Mouse (Mus musculus) liver, embryonic 11.5 days (tissue): Measurements from ENCODE around the gene Man2a1. TPM values are rescaled to one million over a fixed set of nuclear protein-coding genes. Genes with fewer than 3 reads are reported as not detected.

ENCODE experiments used
- ATAC-seq: fragments of 200-750 bp; cut with Nextera tagmentation; replicated peaks from 2 replicates; pipeline ENCODE4 v1.8.0; 2017; ENCODE audit warnings: moderate number of reproducible peaks, mild to moderate bottlenecking, moderate TSS enrichment, moderate library complexity; ENCODE audit not compliant: low FRiP score
- DNase-seq: peaks from one replicate; pipeline ENCODE4 v3.0.0-alpha.2; 2017; ENCODE audit warnings: low spot score
- H3K27ac ChIP-seq: fragments of 300-500 bp; sonication (generic); 2 replicates; pipeline ENCODE4 v1.5.1; 2014; ENCODE audit warnings: mild to moderate bottlenecking, low read depth, low read length, control low read depth
- H3K27me3 ChIP-seq: fragments of 300-500 bp; sonication (generic); replicated peaks from 2 replicates; pipeline ENCODE4 v1.6.1; 2014; ENCODE audit warnings: low read length, mixed read lengths; ENCODE audit not compliant: control insufficient read depth, insufficient read depth
- H3K36me3 ChIP-seq: fragments of 300-500 bp; sonication (generic); 2 replicates; pipeline ENCODE4 v1.6.1; 2014; ENCODE audit warnings: mild to moderate bottlenecking, low read length, moderate library complexity, mixed read lengths; ENCODE audit not compliant: control insufficient read depth, insufficient read depth
- H3K4me1 ChIP-seq: fragments of 300-500 bp; sonication (generic); replicated peaks from 2 replicates; pipeline ENCODE4 v1.6.1; 2014; ENCODE audit warnings: low read length, mixed read lengths; ENCODE audit not compliant: control insufficient read depth, insufficient read depth
- H3K4me2 ChIP-seq: fragments of 300-500 bp; sonication (generic); 2 replicates; pipeline ENCODE4 v1.6.1; 2014; ENCODE audit warnings: mild to moderate bottlenecking, control low read depth, moderate library complexity
- H3K4me3 ChIP-seq: fragments of 300-500 bp; sonication (generic); 2 replicates; pipeline ENCODE4 v1.5.1; 2014; ENCODE audit warnings: low read depth, low read length, control low read depth
- H3K9ac ChIP-seq: fragments of 300-500 bp; sonication (generic); 2 replicates; pipeline ENCODE4 v1.6.1; 2014; ENCODE audit warnings: low read depth, low read length, control low read depth
- H3K9me3 ChIP-seq: fragments of 300-500 bp; sonication (generic); 2 replicates; pipeline ENCODE4 v1.6.1; 2016; ENCODE audit warnings: low read length, inconsistent platforms, mixed read lengths; ENCODE audit not compliant: control insufficient read depth
- WGBS: fragments of 180-500 bp; shearing (Covaris S2); extraction: QIAGEN DNeasy Blood & Tissue Kit; methylation state at CpG from one replicate; pipeline ENCODE4 v1.1.7; 2014; 5-methylcytosine and 5-hydroxymethylcytosine counted together
- polyA plus RNA-seq: library from polyadenylated mRNA; unstranded; fragments of >200 nt; fragmentation: Nextera tagmentation; extraction: Ambion mirVana; gene quantifications from 2 replicates; pipeline ENCODE4 v1.2.1, GENCODE M21; 2014

Gene Man2a1
- polyA plus RNA-seq, 1 experiment from 2014 or later: 6.8 TPM

GRCm38 (mm10) chr17:64681927-64682326, 81.4 kb downstream of the Man2a1 start:
- 73% methylated on average over 2 of the region's 2 CpGs for WGBS
- no peak for DNase-seq

DNA sequence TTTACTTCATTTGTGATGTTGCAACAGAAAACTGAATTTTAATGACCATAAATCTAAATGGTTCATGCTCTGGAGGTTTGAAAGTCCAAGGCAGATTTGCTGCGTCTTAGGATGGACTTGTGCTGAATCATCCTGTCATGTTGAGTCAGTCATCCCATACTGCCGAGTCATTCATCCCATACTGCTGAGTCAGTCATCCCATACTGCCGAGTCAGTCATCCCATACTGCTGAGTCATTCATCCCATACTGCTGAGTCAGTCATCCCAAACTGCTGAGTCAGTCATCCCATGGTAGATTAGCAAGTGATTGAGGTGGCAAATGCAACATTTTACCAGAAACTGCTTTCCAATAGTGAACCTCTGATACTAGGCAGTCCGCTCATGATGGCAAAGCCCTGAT, 83.6 kb downstream of the Man2a1 start:
- 85% methylated on average over 4 of the region's 4 CpGs for WGBS
- H3K27me3 ChIP-seq: no peaks in the 10 kb centered on the region
- DNase-seq: no peak
- no peaks in the 10 kb centered on the region; the same call in 1 of the 2 replicates for H3K4me1 ChIP-seq
- H3K27ac ChIP-seq: no peak overlapping the region
- no peak overlapping the region for H3K4me3 ChIP-seq
- peaks cover 3% of the 10 kb centered on the region; the same call in 1 of the 2 replicates for H3K36me3 ChIP-seq
- no peak overlapping the region for H3K9ac ChIP-seq
- H3K9me3 ChIP-seq: no peaks in the 10 kb centered on the region
- no peak for ATAC-seq
- H3K4me2 ChIP-seq: no peak overlapping the region

More at GRCm38 (mm10) chr17:64681927-64682326, 81.4 kb downstream of the Man2a1 start:
- Histone ChIP-seq H3K36me3 (peaks cover 3% of the 10 kb centered on the region; the same call in 1 of the 2 replicates), H3K4me3 (no peak overlapping the region), H3K4me2 (no peak overlapping the region), H3K27me3 (no peaks in the 10 kb centered on the region), H3K9ac (no peak overlapping the region), H3K9me3 (no peaks in the 10 kb centered on the region), H3K27ac (no peak overlapping the region), H3K4me1 (no peaks in the 10 kb centered on the region; the same call in 1 of the 2 replicates)
- no peak for ATAC-seq

DNA sequence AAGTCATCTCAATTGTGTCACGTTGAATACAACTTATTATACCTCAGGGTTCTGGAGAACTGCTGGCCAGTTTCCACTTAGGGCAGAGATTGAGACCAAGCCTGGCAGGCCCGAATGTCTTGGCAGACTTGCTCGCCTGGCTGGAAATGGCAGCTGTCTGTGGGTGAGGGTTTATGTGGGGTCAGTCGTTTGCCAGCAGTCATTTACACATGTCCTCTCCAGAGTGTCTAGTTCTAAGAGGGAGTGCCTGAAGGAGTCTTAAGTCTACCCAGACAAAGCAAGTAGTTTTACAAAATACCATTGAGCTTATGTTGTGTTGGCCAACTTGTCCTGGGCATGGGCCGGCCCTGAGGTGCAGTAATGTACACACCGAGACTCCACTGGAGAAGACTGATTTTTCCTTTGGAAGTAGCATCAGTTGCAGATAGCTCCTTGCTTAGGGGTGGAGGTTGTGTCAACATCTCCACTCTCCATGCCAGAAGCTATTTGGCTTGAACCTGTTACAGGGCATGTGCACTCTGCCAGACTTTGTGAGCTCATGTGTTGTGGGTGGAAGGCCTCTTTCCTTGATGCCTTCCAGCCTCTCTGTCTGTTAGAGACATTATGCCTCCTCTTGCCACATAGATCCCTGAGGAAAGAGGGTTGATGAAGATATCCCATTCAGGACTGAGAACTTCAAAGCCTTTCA, 84.8 kb downstream of the Man2a1 start:
- 89% methylated on average over 6 of the region's 6 CpGs for WGBS
- Histone ChIP-seq H3K36me3 (peaks cover 7% of the 10 kb centered on the region; the same call in 1 of the 2 replicates), H3K4me2 (no peak overlapping the region), H3K4me3 (no peak overlapping the region), H3K27ac (no peak overlapping the region), H3K9me3 (0 out of 2 replicates have a peak, but pooled peaks cover 3% of the 10 kb centered on the region), H3K4me1 (no peaks in the 10 kb centered on the region; the same call in 1 of the 2 replicates), H3K27me3 (no peaks in the 10 kb centered on the region), H3K9ac (no peak overlapping the region)
- no peak for ATAC-seq
- no peak for DNase-seq

DNA sequence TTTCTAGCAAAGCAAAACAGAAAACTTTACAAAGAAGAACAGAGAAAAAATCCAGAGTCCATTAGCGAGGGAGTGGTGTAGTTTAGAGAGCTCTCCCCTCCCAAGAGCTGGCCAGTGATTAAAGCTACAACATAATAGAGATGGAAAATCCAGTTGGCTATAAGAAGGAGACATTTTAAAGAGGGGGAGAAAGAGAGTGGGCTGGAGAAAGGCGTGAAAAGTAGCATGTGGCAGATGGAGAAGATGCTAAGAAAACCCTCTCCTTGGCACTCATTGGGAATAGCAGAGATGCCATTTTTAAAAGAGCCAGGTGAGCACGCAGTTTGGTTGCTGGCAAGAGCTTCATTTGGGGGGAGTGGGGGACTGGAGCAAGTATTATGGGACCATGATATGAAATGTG, 89.1 kb downstream of the Man2a1 start:
- no peak for ATAC-seq
- DNase-seq: no peak
- Histone ChIP-seq H3K4me1 (no peaks in the 10 kb centered on the region; the same call in 1 of the 2 replicates), H3K27ac (no peak overlapping the region), H3K9me3 (0 out of 2 replicates have a peak, but pooled peaks cover 3% of the 10 kb centered on the region), H3K9ac (no peak overlapping the region), H3K4me2 (no peak overlapping the region), H3K27me3 (no peaks in the 10 kb centered on the region), H3K36me3 (peaks cover 9% of the 10 kb centered on the region; the same call in 1 of the 2 replicates), H3K4me3 (no peak overlapping the region)
- 90% methylated on average over 3 of the region's 3 CpGs for WGBS

DNA sequence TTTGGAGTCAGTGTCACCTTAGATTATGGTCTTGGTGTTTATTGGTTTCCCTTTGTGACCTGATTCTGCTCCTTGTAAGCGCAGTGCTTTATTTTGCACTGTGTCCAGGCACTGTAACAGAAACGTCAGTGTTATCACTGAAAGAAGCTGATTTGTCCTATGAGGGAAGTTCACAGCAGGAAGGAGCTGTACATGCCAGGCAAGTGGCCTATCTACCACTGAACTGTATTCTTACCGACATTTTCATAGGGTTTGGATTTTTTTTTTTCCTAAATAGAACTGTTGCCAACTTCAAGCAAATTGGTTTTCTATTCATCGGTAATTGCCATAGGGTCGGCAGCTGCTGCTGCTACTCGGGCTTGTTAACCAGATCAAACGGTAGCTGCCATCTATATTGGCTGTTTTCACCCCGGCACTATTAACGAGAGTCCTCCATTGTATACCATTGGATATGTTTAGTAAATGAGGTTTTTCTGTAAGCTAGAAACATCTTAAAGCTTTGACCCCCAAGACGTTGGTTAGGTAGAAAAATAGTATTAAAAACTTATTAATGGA, 96.8 kb downstream of the Man2a1 start:
- peaks cover 3% of the 10 kb centered on the region; the same call in 1 of the 2 replicates for H3K36me3 ChIP-seq
- DNase-seq: no peak
- no peak overlapping the region for H3K4me3 ChIP-seq
- 89% methylated on average over 10 of the region's 10 CpGs for WGBS
- no peak overlapping the region for H3K9ac ChIP-seq
- no peak for ATAC-seq
- no peaks in the 10 kb centered on the region for H3K27me3 ChIP-seq
- H3K9me3 ChIP-seq: no peaks in the 10 kb centered on the region
- no peak overlapping the region for H3K27ac ChIP-seq
- no peaks in the 10 kb centered on the region for H3K4me1 ChIP-seq
- H3K4me2 ChIP-seq: no peak overlapping the region

- ATAC-seq (no peak), DNase-seq (no peak)
- H3K9me3 ChIP-seq: no peaks in the 10 kb centered on the region
- 87% methylated on average over 8 of the region's 8 CpGs for WGBS
- H3K27me3 ChIP-seq: no peaks in the 10 kb centered on the region
- H3K4me2 ChIP-seq: no peak overlapping the region
- no peaks in the 10 kb centered on the region for H3K4me1 ChIP-seq
- peaks cover 3% of the 10 kb centered on the region; the same call in 1 of the 2 replicates for H3K36me3 ChIP-seq
- H3K9ac ChIP-seq: no peak overlapping the region
- H3K27ac ChIP-seq: no peak overlapping the region
- no peak overlapping the region for H3K4me3 ChIP-seq
Observed at GRCm38 (mm10) chr17:64698516-64698915, 98.0 kb downstream of the Man2a1 start.

GRCm38 (mm10) chr17:64703649-64704230, 103.2 kb downstream of the Man2a1 start:
- ATAC-seq (no peak), DNase-seq (no peak)
- WGBS: 94% methylated on average over 4 of the region's 4 CpGs
- no peaks in the 10 kb centered on the region for H3K27me3 ChIP-seq
- H3K4me1 ChIP-seq: no peaks in the 10 kb centered on the region
- H3K4me3 ChIP-seq: no peak overlapping the region
- H3K9ac ChIP-seq: no peak overlapping the region
- no peaks in the 10 kb centered on the region for H3K9me3 ChIP-seq
- H3K36me3 ChIP-seq: no peaks in the 10 kb centered on the region
- H3K4me2 ChIP-seq: no peak overlapping the region
- H3K27ac ChIP-seq: no peak overlapping the region

- no peaks in the 10 kb centered on the region for H3K27me3 ChIP-seq
- H3K4me2 ChIP-seq: no peak overlapping the region
- no peaks in the 10 kb centered on the region for H3K9me3 ChIP-seq
- H3K4me3 ChIP-seq: no peak overlapping the region
- no peak for DNase-seq
- WGBS: 80% methylated on average over 6 of the region's 6 CpGs
- no peak for ATAC-seq
- no peak overlapping the region for H3K27ac ChIP-seq
- no peak overlapping the region for H3K9ac ChIP-seq
- H3K36me3 ChIP-seq: no peaks in the 10 kb centered on the region
- H3K4me1 ChIP-seq: no peaks in the 10 kb centered on the region
Observed at GRCm38 (mm10) chr17:64707529-64707928, 107.0 kb downstream of the Man2a1 start.
